Mouse (Mus musculus): ENCODE data around the gene Capn3. TPM values are rescaled to one million over a fixed set of nuclear protein-coding genes. Genes with fewer than 3 reads are reported as not detected.

Gene Capn3
- polyA plus RNA-seq, 1 experiment from 2014 or later = 1.6 TPM

GRCm38 (mm10) chr2:120464091-120464490 lies 8.3 kb downstream of the Capn3 start:
- no peak overlapping the region for H3K9ac ChIP-seq
- no peaks in the 10 kb centered on the region for H3K4me1 ChIP-seq
- no peaks in the 10 kb centered on the region for H3K9me3 ChIP-seq (replicated peaks)
- 81% methylated on average over 8 of the region's 8 CpGs for WGBS
- no peak overlapping the region for H3K27ac ChIP-seq
- no peak overlapping the region for H3K4me3 ChIP-seq
- H3K4me2 ChIP-seq = no peak overlapping the region
- no peaks in the 10 kb centered on the region for H3K27me3 ChIP-seq
- ATAC-seq = no peak
- H3K36me3 ChIP-seq (ENCODE audit: poor library complexity, severe bottlenecking) = no peaks in the 10 kb centered on the region

DNA sequence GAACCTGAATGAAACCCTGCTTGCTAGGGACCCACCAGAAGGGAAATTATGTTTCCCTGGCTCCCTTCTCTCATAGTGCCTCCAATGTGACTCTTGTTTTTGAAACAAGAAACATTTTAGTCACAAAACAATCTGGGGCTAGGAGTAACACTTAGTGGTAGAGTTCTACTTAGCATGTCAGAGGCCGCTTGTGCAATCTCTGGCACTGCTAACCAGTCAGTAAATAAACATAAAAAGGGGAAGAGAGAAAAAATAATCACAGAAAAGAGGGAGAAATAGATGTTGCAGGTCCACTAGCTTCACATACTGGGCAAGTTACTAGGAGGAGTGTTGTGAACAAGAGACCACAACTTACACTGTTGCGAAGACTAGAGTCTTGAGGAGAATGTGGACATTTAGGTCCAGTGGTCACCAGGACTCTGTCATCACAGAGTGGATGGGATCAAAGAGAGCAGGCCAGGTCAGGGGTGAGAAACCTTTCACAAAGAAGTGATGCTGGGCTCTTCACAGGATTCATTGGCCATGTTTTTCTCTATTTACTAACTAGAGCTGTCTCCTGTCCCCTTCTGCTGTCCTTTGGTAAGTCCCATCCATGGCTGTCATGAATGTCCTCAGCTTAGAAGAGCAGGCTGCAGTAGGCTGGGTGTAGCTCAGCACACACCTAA lies 9.0 kb downstream of the Capn3 start:
- Histone ChIP-seq H3K9ac (no peak overlapping the region), H3K9me3 (replicated peaks) (no peaks in the 10 kb centered on the region), H3K4me1 (no peaks in the 10 kb centered on the region), H3K4me3 (no peak overlapping the region), H3K4me2 (no peak overlapping the region), H3K27me3 (no peaks in the 10 kb centered on the region), H3K27ac (no peak overlapping the region), H3K36me3 (ENCODE audit: poor library complexity, severe bottlenecking) (no peaks in the 10 kb centered on the region)
- ATAC-seq = no peak
- WGBS = 95% methylated on average over 2 of the region's 2 CpGs

DNA sequence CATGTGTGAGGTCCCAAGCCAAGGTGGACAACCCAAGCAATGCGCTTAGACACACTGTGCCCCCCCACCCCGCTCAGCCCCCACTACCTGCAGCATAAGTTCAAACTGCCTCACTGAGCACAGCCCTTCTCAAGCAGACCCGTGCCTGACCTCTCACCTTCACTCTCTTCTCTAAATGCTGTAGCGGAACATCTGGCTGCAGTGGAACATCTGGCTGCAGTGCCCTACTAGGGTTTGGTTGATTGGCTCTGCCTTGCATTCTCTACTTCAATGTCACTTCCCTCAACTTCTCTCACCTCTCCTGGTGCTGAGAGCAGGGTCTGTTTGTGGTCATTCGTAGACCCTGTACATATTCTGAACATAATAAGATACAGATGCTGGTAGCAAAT lies 9.6 kb downstream of the Capn3 start:
- H3K27ac ChIP-seq = no peak overlapping the region
- H3K36me3 ChIP-seq (ENCODE audit: poor library complexity, severe bottlenecking) = no peaks in the 10 kb centered on the region
- no peak overlapping the region for H3K9ac ChIP-seq
- no peaks in the 10 kb centered on the region for H3K27me3 ChIP-seq
- no peaks in the 10 kb centered on the region for H3K9me3 ChIP-seq (replicated peaks)
- WGBS = 89% methylated on average over 5 of the region's 5 CpGs
- H3K4me3 ChIP-seq = no peak overlapping the region
- H3K4me1 ChIP-seq = no peaks in the 10 kb centered on the region
- H3K4me2 ChIP-seq = no peak overlapping the region
- no peak for ATAC-seq

DNA sequence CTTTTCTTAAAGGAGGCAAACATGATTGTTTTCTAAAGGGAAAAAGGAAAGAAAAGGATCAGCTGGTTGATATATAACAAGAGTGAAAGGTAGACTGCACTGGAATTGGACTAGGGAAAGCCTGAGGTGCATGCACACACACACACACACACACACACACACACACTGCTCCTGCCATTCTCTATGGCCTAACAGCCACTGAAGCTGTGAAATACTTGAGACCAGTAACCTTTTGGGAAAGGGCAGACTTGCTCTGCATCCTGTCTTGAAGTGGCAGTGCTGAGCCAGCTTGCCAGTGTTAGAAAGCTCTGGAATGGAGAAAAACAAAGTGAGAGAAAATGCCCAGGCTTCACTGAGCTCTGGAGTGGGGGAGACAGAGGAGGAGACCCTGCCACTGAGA lies 12.2 kb downstream of the Capn3 start:
- ATAC-seq = no peak
- Histone ChIP-seq H3K27me3 (no peaks in the 10 kb centered on the region), H3K4me1 (no peaks in the 10 kb centered on the region), H3K36me3 (ENCODE audit: poor library complexity, severe bottlenecking) (no peaks in the 10 kb centered on the region), H3K9ac (no peak overlapping the region), H3K4me2 (no peak overlapping the region), H3K4me3 (no peak overlapping the region), H3K9me3 (replicated peaks) (no peaks in the 10 kb centered on the region), H3K27ac (no peak overlapping the region)

DNA sequence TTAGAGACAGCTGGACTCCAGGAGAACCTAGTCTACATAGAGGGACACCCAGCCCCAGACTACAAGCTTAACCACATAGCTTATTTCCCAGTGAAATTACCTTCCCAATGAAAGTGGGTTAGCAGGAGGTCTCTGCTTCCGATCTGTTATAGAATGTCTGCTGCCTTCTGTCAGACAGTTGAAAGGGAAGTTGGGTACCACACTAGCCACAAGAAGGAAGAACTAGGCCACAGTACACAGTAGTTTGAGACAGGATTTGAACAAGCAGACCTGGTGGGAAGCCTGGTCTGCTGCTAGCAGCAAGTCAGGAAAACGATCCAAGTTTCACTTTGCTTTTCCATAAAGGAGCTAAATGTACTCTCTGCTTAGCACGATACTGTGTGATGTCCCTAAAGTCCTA lies 13.4 kb downstream of the Capn3 start:
- no peak overlapping the region for H3K4me3 ChIP-seq
- 0 out of 2 replicates have a peak, but pooled peaks cover 6% of the 10 kb centered on the region for H3K9me3 ChIP-seq (replicated peaks)
- no peaks in the 10 kb centered on the region for H3K27me3 ChIP-seq
- no peak for ATAC-seq
- H3K9ac ChIP-seq = no peak overlapping the region
- no peaks in the 10 kb centered on the region for H3K36me3 ChIP-seq (ENCODE audit: poor library complexity, severe bottlenecking)
- H3K4me2 ChIP-seq = no peak overlapping the region
- no peaks in the 10 kb centered on the region for H3K4me1 ChIP-seq
- H3K27ac ChIP-seq = no peak overlapping the region
- 91% methylated on average over 3 of the region's 3 CpGs for WGBS

DNA sequence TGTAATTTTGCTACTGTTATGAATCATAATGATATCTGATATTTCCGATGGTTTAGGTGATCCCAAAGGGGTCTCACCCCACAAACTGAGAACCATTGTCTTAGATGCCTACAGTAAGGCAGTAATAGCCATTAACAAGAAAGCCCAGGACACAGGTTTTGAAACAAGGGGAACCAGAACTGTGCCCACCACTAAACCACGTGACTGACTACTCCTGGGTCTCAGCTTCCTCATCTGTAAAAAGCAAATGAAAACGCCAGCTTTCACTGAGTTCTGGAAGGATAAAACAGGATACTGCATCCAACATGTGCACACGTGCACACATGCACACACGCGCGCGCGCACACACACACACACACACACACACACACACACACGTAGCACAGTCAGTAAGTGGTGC lies 13.9 kb downstream of the Capn3 start:
- WGBS = 93% methylated on average over 10 of the region's 10 CpGs
- Histone ChIP-seq H3K9ac (no peak overlapping the region), H3K4me3 (no peak overlapping the region)

GRCm38 (mm10) chr2:120470856-120471255 lies 15.0 kb downstream of the Capn3 start:
- 61% methylated on average over 4 of the region's 4 CpGs for WGBS
- 0 out of 2 replicates have a peak, but pooled peaks cover 6% of the 10 kb centered on the region for H3K9me3 ChIP-seq (replicated peaks)
- no peak overlapping the region for H3K4me3 ChIP-seq
- no peak for ATAC-seq
- no peak overlapping the region for H3K9ac ChIP-seq
- H3K36me3 ChIP-seq (ENCODE audit: poor library complexity, severe bottlenecking) = no peaks in the 10 kb centered on the region
- no peaks in the 10 kb centered on the region for H3K27me3 ChIP-seq
- no peaks in the 10 kb centered on the region for H3K4me1 ChIP-seq
- no peak overlapping the region for H3K4me2 ChIP-seq
- no peak overlapping the region for H3K27ac ChIP-seq

More for the DNA sequence above, 13.9 kb downstream of the Capn3 start:
- Histone ChIP-seq H3K27ac (no peak overlapping the region), H3K4me1 (no peaks in the 10 kb centered on the region), H3K9me3 (replicated peaks) (0 out of 2 replicates have a peak, but pooled peaks cover 6% of the 10 kb centered on the region), H3K4me2 (no peak overlapping the region), H3K27me3 (no peaks in the 10 kb centered on the region), H3K36me3 (ENCODE audit: poor library complexity, severe bottlenecking) (no peaks in the 10 kb centered on the region)
- ATAC-seq = no peak

GRCm38 (mm10) chr2:120476277-120477087 lies 20.7 kb downstream of the Capn3 start:
- WGBS = 29% methylated on average over 13 of the region's 13 CpGs
- H3K27ac ChIP-seq = no peak overlapping the region
- H3K36me3 ChIP-seq (ENCODE audit: poor library complexity, severe bottlenecking) = no peaks in the 10 kb centered on the region
- no peak overlapping the region for H3K4me3 ChIP-seq
- no peak for ATAC-seq
- H3K27me3 ChIP-seq = no peaks in the 10 kb centered on the region
- H3K4me2 ChIP-seq = no peak overlapping the region
- peaks cover 8% of the 10 kb centered on the region; the same call in 1 of the 2 replicates for H3K4me1 ChIP-seq
- H3K9me3 ChIP-seq (replicated peaks) = 0 out of 2 replicates have a peak, but pooled peaks cover 6% of the 10 kb centered on the region
- no peak overlapping the region for H3K9ac ChIP-seq

- no peak overlapping the region for H3K4me3 ChIP-seq
- peaks cover 8% of the 10 kb centered on the region; the same call in 1 of the 2 replicates for H3K4me1 ChIP-seq
- no peaks in the 10 kb centered on the region for H3K36me3 ChIP-seq (ENCODE audit: poor library complexity, severe bottlenecking)
- no peak overlapping the region for H3K9ac ChIP-seq
- H3K9me3 ChIP-seq (replicated peaks) = 0 out of 2 replicates have a peak, but pooled peaks cover 6% of the 10 kb centered on the region
- H3K4me2 ChIP-seq = no peak overlapping the region
- WGBS = 71% methylated on average over 3 of the region's 3 CpGs
- H3K27ac ChIP-seq = no peak overlapping the region
- no peaks in the 10 kb centered on the region for H3K27me3 ChIP-seq
- ATAC-seq = no peak
Observed at GRCm38 (mm10) chr2:120478600-120478999, 22.8 kb downstream of the Capn3 start.

DNA sequence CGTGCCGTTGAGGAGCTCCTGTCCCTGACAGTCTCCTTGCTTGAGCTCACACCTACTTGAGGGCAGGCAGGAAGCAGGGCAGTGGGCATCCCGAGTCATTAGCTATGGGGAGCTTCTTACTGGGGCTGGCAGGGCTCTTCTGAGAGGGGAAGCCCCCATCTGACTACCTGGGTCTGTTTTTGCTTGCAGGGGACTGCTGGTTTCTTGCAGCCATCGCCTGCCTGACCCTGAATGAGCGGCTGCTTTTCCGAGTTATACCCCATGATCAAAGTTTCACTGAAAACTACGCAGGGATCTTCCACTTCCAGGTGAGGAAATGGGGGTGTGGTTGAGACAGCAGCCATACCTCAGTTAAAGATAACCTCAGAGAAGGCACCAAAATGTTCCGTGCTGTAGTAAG lies 26.1 kb downstream of the Capn3 start:
- Histone ChIP-seq H3K36me3 (ENCODE audit: poor library complexity, severe bottlenecking) (no peaks in the 10 kb centered on the region), H3K4me1 (no peaks in the 10 kb centered on the region), H3K4me3 (no peak overlapping the region), H3K9me3 (replicated peaks) (no peaks in the 10 kb centered on the region), H3K9ac (no peak overlapping the region), H3K27me3 (no peaks in the 10 kb centered on the region), H3K4me2 (no peak overlapping the region), H3K27ac (no peak overlapping the region)
- 78% methylated on average over 8 of the region's 8 CpGs for WGBS
- ATAC-seq = no peak

GRCm38 (mm10) chr2:120482506-120483389 lies 26.9 kb downstream of the Capn3 start:
- Histone ChIP-seq H3K36me3 (ENCODE audit: poor library complexity, severe bottlenecking) (no peaks in the 10 kb centered on the region), H3K27ac (no peak overlapping the region), H3K4me1 (no peaks in the 10 kb centered on the region), H3K9me3 (replicated peaks) (no peaks in the 10 kb centered on the region), H3K9ac (no peak overlapping the region), H3K4me2 (no peak overlapping the region), H3K27me3 (no peaks in the 10 kb centered on the region), H3K4me3 (no peak overlapping the region)
- no peak for ATAC-seq
- WGBS = 83% methylated on average over 8 of the region's 8 CpGs

DNA sequence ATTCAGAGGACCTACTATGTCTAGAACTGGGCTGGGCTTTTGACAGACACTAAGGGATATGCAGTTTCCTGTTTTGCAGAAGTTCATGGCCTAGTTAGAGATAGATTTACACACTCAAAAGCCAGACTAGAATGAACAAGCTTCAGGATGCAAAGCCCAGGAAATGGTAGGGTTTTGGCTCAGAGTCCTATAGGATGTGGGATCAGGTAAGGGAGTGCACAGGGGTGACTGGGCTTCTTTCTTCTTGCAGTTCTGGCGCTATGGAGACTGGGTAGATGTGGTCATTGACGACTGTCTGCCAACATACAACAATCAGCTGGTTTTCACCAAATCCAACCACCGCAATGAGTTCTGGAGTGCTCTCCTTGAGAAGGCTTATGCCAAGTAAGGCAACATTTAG lies 28.4 kb downstream of the Capn3 start:
- ATAC-seq = no peak
- no peak overlapping the region for H3K4me3 ChIP-seq
- 98% methylated on average over 3 of the region's 3 CpGs for WGBS
- no peak overlapping the region for H3K9ac ChIP-seq
- H3K36me3 ChIP-seq (ENCODE audit: poor library complexity, severe bottlenecking) = no peaks in the 10 kb centered on the region
- H3K4me1 ChIP-seq = no peaks in the 10 kb centered on the region
- no peak overlapping the region for H3K4me2 ChIP-seq
- no peaks in the 10 kb centered on the region for H3K27me3 ChIP-seq
- no peaks in the 10 kb centered on the region for H3K9me3 ChIP-seq (replicated peaks)
- no peak overlapping the region for H3K27ac ChIP-seq

Measured in forebrain, embryonic 13.5 days (tissue).